Mouse (Mus musculus) WW6 (cell line): Measurements from ENCODE around the gene Prickle2.

Experiments used
- DNase-seq: peaks from one replicate; pipeline ENCODE4 v3.0.0-alpha.2; 2013; ENCODE audit warnings: low read depth, low spot score

Gene Prickle2

GRCm38 (mm10) chr6:92451421-92451820, 254.5 kb downstream of the Prickle2 start:
- no peak for DNase-seq

GRCm38 (mm10) chr6:92449956-92450355, 256.0 kb downstream of the Prickle2 start:
- no peak for DNase-seq

- DNase-seq = no peak
These were observed 259.3 kb downstream of the Prickle2 start for GRCm38 (mm10) chr6:92446662-92447061.

GRCm38 (mm10) chr6:92441205-92441604, 264.8 kb downstream of the Prickle2 start:
- DNase-seq = no peak

GRCm38 (mm10) chr6:92440251-92440650, 265.7 kb downstream of the Prickle2 start:
- DNase-seq = no peak

GRCm38 (mm10) chr6:92432146-92432545, 273.8 kb downstream of the Prickle2 start:
- DNase-seq = no peak

- DNase-seq = no peak
These were observed 278.4 kb downstream of the Prickle2 start for GRCm38 (mm10) chr6:92427406-92428171.

- DNase-seq = no peak
These were observed 280.1 kb downstream of the Prickle2 start for GRCm38 (mm10) chr6:92425901-92426300.

GRCm38 (mm10) chr6:92425476-92425875, 280.5 kb downstream of the Prickle2 start:
- DNase-seq = no peak

- no peak for DNase-seq
These were observed 281.0 kb downstream of the Prickle2 start for GRCm38 (mm10) chr6:92424991-92425390.

GRCm38 (mm10) chr6:92422286-92422685, 283.7 kb downstream of the Prickle2 start:
- peak; percentile 31 for DNase-seq

GRCm38 (mm10) chr6:92420106-92420505, 285.8 kb downstream of the Prickle2 start:
- no peak for DNase-seq

GRCm38 (mm10) chr6:92415405-92415755, 290.6 kb downstream of the Prickle2 start:
- no peak for DNase-seq

GRCm38 (mm10) chr6:92414478-92415404, 291.2 kb downstream of the Prickle2 start:
- DNase-seq = no peak

- no peak for DNase-seq
These were observed 292.0 kb downstream of the Prickle2 start for GRCm38 (mm10) chr6:92413982-92414381.

GRCm38 (mm10) chr6:92409788-92410187, 296.2 kb downstream of the Prickle2 start:
- DNase-seq = no peak

GRCm38 (mm10) chr6:92407259-92407658, 298.7 kb downstream of the Prickle2 start:
- no peak for DNase-seq

GRCm38 (mm10) chr6:92405571-92405970, 300.4 kb downstream of the Prickle2 start:
- DNase-seq = no peak

- DNase-seq = no peak
These were observed 308.1 kb downstream of the Prickle2 start for GRCm38 (mm10) chr6:92397876-92398275.

GRCm38 (mm10) chr6:92395556-92395955, 310.4 kb downstream of the Prickle2 start:
- DNase-seq = no peak

- DNase-seq = no peak
These were observed 310.8 kb downstream of the Prickle2 start for GRCm38 (mm10) chr6:92395143-92395542.

- DNase-seq = no peak
These were observed 311.3 kb downstream of the Prickle2 start for GRCm38 (mm10) chr6:92394628-92395027.

GRCm38 (mm10) chr6:92390321-92390720, 315.6 kb downstream of the Prickle2 start:
- DNase-seq = no peak
